Mouse (Mus musculus) liver, embryonic 11.5 days (tissue): ENCODE results near the gene Cep78. TPM values are rescaled to one million over a fixed set of nuclear protein-coding genes. Genes with fewer than 3 reads are reported as not detected.
A peak's percentile ranks its signal among the peaks of the same experiment; 100 is the strongest.

Source experiments
- ATAC-seq: fragments of 200-750 bp; cut with Nextera tagmentation; replicated peaks from 2 replicates; pipeline ENCODE4 v1.8.0; 2017; ENCODE audit warnings: moderate number of reproducible peaks, mild to moderate bottlenecking, moderate TSS enrichment, moderate library complexity; ENCODE audit not compliant: low FRiP score
- DNase-seq: peaks from one replicate; pipeline ENCODE4 v3.0.0-alpha.2; 2017; ENCODE audit warnings: low spot score
- H3K27ac ChIP-seq: fragments of 300-500 bp; sonication (generic); 2 replicates; pipeline ENCODE4 v1.5.1; 2014; ENCODE audit warnings: mild to moderate bottlenecking, low read depth, low read length, control low read depth
- H3K27me3 ChIP-seq: fragments of 300-500 bp; sonication (generic); replicated peaks from 2 replicates; pipeline ENCODE4 v1.6.1; 2014; ENCODE audit warnings: low read length, mixed read lengths; ENCODE audit not compliant: control insufficient read depth, insufficient read depth
- H3K36me3 ChIP-seq: fragments of 300-500 bp; sonication (generic); 2 replicates; pipeline ENCODE4 v1.6.1; 2014; ENCODE audit warnings: mild to moderate bottlenecking, low read length, moderate library complexity, mixed read lengths; ENCODE audit not compliant: control insufficient read depth, insufficient read depth
- H3K4me1 ChIP-seq: fragments of 300-500 bp; sonication (generic); replicated peaks from 2 replicates; pipeline ENCODE4 v1.6.1; 2014; ENCODE audit warnings: low read length, mixed read lengths; ENCODE audit not compliant: control insufficient read depth, insufficient read depth
- H3K4me2 ChIP-seq: fragments of 300-500 bp; sonication (generic); 2 replicates; pipeline ENCODE4 v1.6.1; 2014; ENCODE audit warnings: mild to moderate bottlenecking, control low read depth, moderate library complexity
- H3K4me3 ChIP-seq: fragments of 300-500 bp; sonication (generic); 2 replicates; pipeline ENCODE4 v1.5.1; 2014; ENCODE audit warnings: low read depth, low read length, control low read depth
- H3K9ac ChIP-seq: fragments of 300-500 bp; sonication (generic); 2 replicates; pipeline ENCODE4 v1.6.1; 2014; ENCODE audit warnings: low read depth, low read length, control low read depth
- H3K9me3 ChIP-seq: fragments of 300-500 bp; sonication (generic); 2 replicates; pipeline ENCODE4 v1.6.1; 2016; ENCODE audit warnings: low read length, inconsistent platforms, mixed read lengths; ENCODE audit not compliant: control insufficient read depth
- WGBS: fragments of 180-500 bp; shearing (Covaris S2); extraction: QIAGEN DNeasy Blood & Tissue Kit; methylation state at CpG from one replicate; pipeline ENCODE4 v1.1.7; 2014; 5-methylcytosine and 5-hydroxymethylcytosine counted together
- polyA plus RNA-seq: library from polyadenylated mRNA; unstranded; fragments of >200 nt; fragmentation: Nextera tagmentation; extraction: Ambion mirVana; gene quantifications from 2 replicates; pipeline ENCODE4 v1.2.1, GENCODE M21; 2014

Cep78 gene
- polyA plus RNA-seq, 1 experiment from 2014 or later: 30.1 TPM

- Histone ChIP-seq H3K36me3 (peaks cover 4% of the 10 kb centered on the region; the same call in 1 of the 2 replicates), H3K27ac (peak overlapping the region; percentile 91), H3K4me3 (peak overlapping the region; percentile 65), H3K4me1 (peaks cover 12% of the 10 kb centered on the region), H3K9ac (peak overlapping the region; percentile 81), H3K4me2 (peak overlapping the region; percentile 97), H3K27me3 (no peaks in the 10 kb centered on the region), H3K9me3 (no peaks in the 10 kb centered on the region)
- ATAC-seq (peak; percentile 97), DNase-seq (peak; percentile 78)
- WGBS: 6% methylated on average over 43 of the region's 43 CpGs
These were observed 59.7 kb downstream of the Cep78 start for GRCm38 (mm10) chr19:15924866-15925718.

- ATAC-seq (peak; percentile 66), DNase-seq (peak; percentile 82)
- peaks cover 6% of the 10 kb centered on the region; the same call in 1 of the 2 replicates for H3K36me3 ChIP-seq
- H3K4me2 ChIP-seq: peak overlapping the region; percentile 97
- H3K9ac ChIP-seq: peak overlapping the region; percentile 81
- H3K27me3 ChIP-seq: no peaks in the 10 kb centered on the region
- H3K27ac ChIP-seq: peak overlapping the region; percentile 91
- H3K4me1 ChIP-seq: peaks cover 12% of the 10 kb centered on the region
- under 1% methylated on average over 46 of the region's 46 CpGs for WGBS
- no peaks in the 10 kb centered on the region for H3K9me3 ChIP-seq
- H3K4me3 ChIP-seq: peak overlapping the region; percentile 65
These were observed 60.5 kb downstream of the Cep78 start for GRCm38 (mm10) chr19:15924181-15924865.

GRCm38 (mm10) chr19:15923426-15923825 lies 61.4 kb downstream of the Cep78 start:
- 12% methylated on average over 9 of the region's 9 CpGs for WGBS
- H3K9ac ChIP-seq: peak overlapping the region; percentile 81
- no peak overlapping the region for H3K27ac ChIP-seq
- H3K27me3 ChIP-seq: no peaks in the 10 kb centered on the region
- no peaks in the 10 kb centered on the region for H3K9me3 ChIP-seq
- H3K4me2 ChIP-seq: peak overlapping the region; percentile 97
- no peak for ATAC-seq
- DNase-seq: peak; percentile 55
- peaks cover 12% of the 10 kb centered on the region for H3K4me1 ChIP-seq
- H3K36me3 ChIP-seq: peaks cover 7% of the 10 kb centered on the region; the same call in 1 of the 2 replicates
- H3K4me3 ChIP-seq: peak overlapping the region; percentile 65

GRCm38 (mm10) chr19:15919336-15919735 lies 65.5 kb downstream of the Cep78 start:
- H3K4me3 ChIP-seq: no peak overlapping the region
- H3K9ac ChIP-seq: no peak overlapping the region
- H3K9me3 ChIP-seq: no peaks in the 10 kb centered on the region
- H3K36me3 ChIP-seq: peaks cover 26% of the 10 kb centered on the region
- no peak overlapping the region for H3K4me2 ChIP-seq
- DNase-seq (no peak), ATAC-seq (no peak)
- peaks cover 6% of the 10 kb centered on the region; the same call in 1 of the 2 replicates for H3K4me1 ChIP-seq
- no peaks in the 10 kb centered on the region for H3K27me3 ChIP-seq
- 95% methylated on average over 7 of the region's 7 CpGs for WGBS
- no peak overlapping the region for H3K27ac ChIP-seq

GRCm38 (mm10) chr19:15918111-15918510 lies 66.7 kb downstream of the Cep78 start:
- 93% methylated on average over 7 of the region's 7 CpGs for WGBS
- no peak for ATAC-seq

GRCm38 (mm10) chr19:15913249-15913997 lies 71.4 kb downstream of the Cep78 start:
- Histone ChIP-seq H3K27me3 (no peaks in the 10 kb centered on the region), H3K9ac (no peak overlapping the region), H3K4me3 (no peak overlapping the region), H3K9me3 (no peaks in the 10 kb centered on the region), H3K4me2 (no peak overlapping the region), H3K36me3 (peaks cover 46% of the 10 kb centered on the region), H3K4me1 (no peaks in the 10 kb centered on the region), H3K27ac (no peak overlapping the region)
- DNase-seq: no peak
- ATAC-seq: no peak
- 88% methylated on average over 9 of the region's 9 CpGs for WGBS

More at GRCm38 (mm10) chr19:15918111-15918510, 66.7 kb downstream of the Cep78 start:
- no peak for DNase-seq
- H3K27me3 ChIP-seq: no peaks in the 10 kb centered on the region
- H3K9ac ChIP-seq: no peak overlapping the region
- H3K4me1 ChIP-seq: peaks cover 2% of the 10 kb centered on the region; the same call in 1 of the 2 replicates
- H3K9me3 ChIP-seq: no peaks in the 10 kb centered on the region
- H3K4me2 ChIP-seq: no peak overlapping the region
- H3K36me3 ChIP-seq: peaks cover 32% of the 10 kb centered on the region
- no peak overlapping the region for H3K4me3 ChIP-seq
- no peak overlapping the region for H3K27ac ChIP-seq

GRCm38 (mm10) chr19:15911441-15911840 lies 73.3 kb downstream of the Cep78 start:
- Histone ChIP-seq H3K27me3 (no peaks in the 10 kb centered on the region), H3K9ac (no peak overlapping the region), H3K4me2 (no peak overlapping the region), H3K4me3 (no peak overlapping the region), H3K9me3 (no peaks in the 10 kb centered on the region), H3K4me1 (no peaks in the 10 kb centered on the region), H3K27ac (no peak overlapping the region), H3K36me3 (peaks cover 37% of the 10 kb centered on the region)
- WGBS: 87% methylated on average over 5 of the region's 5 CpGs
- DNase-seq: no peak
- no peak for ATAC-seq

- ATAC-seq: no peak
- Histone ChIP-seq H3K27ac (no peak overlapping the region), H3K4me3 (no peak overlapping the region), H3K4me2 (no peak overlapping the region), H3K27me3 (no peaks in the 10 kb centered on the region), H3K9ac (no peak overlapping the region), H3K4me1 (no peaks in the 10 kb centered on the region), H3K36me3 (peaks cover 38% of the 10 kb centered on the region), H3K9me3 (no peaks in the 10 kb centered on the region)
- WGBS: 80% methylated on average over 3 of the region's 3 CpGs
- DNase-seq: no peak
These were observed 73.8 kb downstream of the Cep78 start for GRCm38 (mm10) chr19:15910987-15911386.
